Mouse (Mus musculus) myocyte (in vitro differentiated cells): ENCODE data around the gene Cmtm4. TPM values are rescaled to one million over a fixed set of nuclear protein-coding genes. Genes with fewer than 3 reads are reported as not detected.
"Not testable (repeated sequence)": the region's sequence is repeated elsewhere in the genome, so short reads cannot be mapped to it uniquely, and the experiment has no call there.

Experiments used
- H3K27me3 ChIP-seq: one replicate; pipeline ENCODE4 v1.6.1; 2011; ENCODE audit not compliant: control insufficient read depth, insufficient read depth, insufficient read length
- H3K36me3 ChIP-seq: one replicate; pipeline ENCODE4 v1.6.1; 2011; ENCODE audit not compliant: control insufficient read depth, insufficient read depth
- H3K4me2 ChIP-seq: one replicate; pipeline ENCODE4 v1.6.1; 2011; ENCODE audit warnings: low read depth, control low read depth
- H3K4me3 ChIP-seq: one replicate; pipeline ENCODE4 v1.5.1; 2011; ENCODE audit warnings: mild to moderate bottlenecking, control low read depth, moderate library complexity
- H3K79me2 ChIP-seq: one replicate; pipeline ENCODE4 v1.6.1; 2011; ENCODE audit not compliant: control insufficient read depth, insufficient read depth
- H3ac ChIP-seq: one replicate; pipeline ENCODE4 v1.6.1; 2011; ENCODE audit not compliant: control insufficient read depth, insufficient read length
- CEBPB ChIP-seq: IDR thresholded peaks from 2 replicates; pipeline ENCODE4 v1.6.1; 2011; ENCODE audit warnings: mild to moderate bottlenecking, moderate library complexity; ENCODE audit not compliant: poor library complexity, insufficient read depth, severe bottlenecking
- E2F4 ChIP-seq: IDR thresholded peaks from one replicate; pipeline ENCODE4 v1.6.1; 2011; ENCODE audit warnings: mild to moderate bottlenecking, control low read depth, moderate library complexity; ENCODE audit not compliant: insufficient read depth
- MAX ChIP-seq: IDR thresholded peaks from one replicate; pipeline ENCODE4 v1.6.1; 2011; ENCODE audit warnings: low read depth, mild to moderate bottlenecking, control low read depth
- MYOD1 ChIP-seq, 3 experiments: IDR thresholded peaks; one replicate each; pipeline ENCODE4 v1.6.1; 2011; ENCODE audit warnings: control low read depth in 2 of 3, low read depth in 2 of 3, mild to moderate bottlenecking in 2 of 3, moderate library complexity in 1 of 3; ENCODE audit not compliant: insufficient read length in 2 of 3, control insufficient read depth in 1 of 3
- MYOG ChIP-seq, 3 experiments: IDR thresholded peaks; one replicate each; pipeline ENCODE4 v1.6.1; 2011; ENCODE audit warnings: control low read depth in 2 of 3, low read depth in 2 of 3, mild to moderate bottlenecking in 2 of 3; ENCODE audit not compliant: insufficient read length in 2 of 3, control insufficient read depth in 1 of 3, insufficient read depth in 1 of 3
- POLR2A ChIP-seq: IDR thresholded peaks from one replicate; pipeline ENCODE4 v1.6.1; 2011; ENCODE audit warnings: low read depth, mild to moderate bottlenecking, control low read depth, moderate library complexity; ENCODE audit not compliant: insufficient read length
- POLR2AphosphoS2 ChIP-seq: IDR thresholded peaks from one replicate; pipeline ENCODE4 v1.6.1; 2011; ENCODE audit warnings: low read depth, control low read depth; ENCODE audit not compliant: insufficient read length
- REST ChIP-seq: IDR thresholded peaks from one replicate; pipeline ENCODE4 v1.6.1; 2011; ENCODE audit warnings: mild to moderate bottlenecking, control low read depth, moderate library complexity; ENCODE audit not compliant: insufficient read depth, insufficient read length
- SRF ChIP-seq: IDR thresholded peaks from one replicate; pipeline ENCODE4 v1.6.1; 2011; ENCODE audit warnings: low read depth; ENCODE audit not compliant: control insufficient read depth, insufficient read length
- TCF12 ChIP-seq: IDR thresholded peaks from one replicate; pipeline ENCODE4 v1.6.1; 2011; ENCODE audit warnings: mild to moderate bottlenecking, control low read depth; ENCODE audit not compliant: poor library complexity, insufficient read depth, severe bottlenecking
- TCF3 ChIP-seq: IDR thresholded peaks from one replicate; pipeline ENCODE4 v1.6.1; 2011; ENCODE audit warnings: low read depth, control low read depth; ENCODE audit not compliant: insufficient read length
- USF1 ChIP-seq: IDR thresholded peaks from one replicate; pipeline ENCODE4 v1.6.1; 2011; ENCODE audit warnings: low read depth, mild to moderate bottlenecking, control low read depth, moderate library complexity
- polyA plus RNA-seq: library from polyadenylated mRNA; unstranded; fragments of >200 nt; fragmentation: generic; extraction: Trizol; gene quantifications from one replicate; pipeline ENCODE4 v1.2.1, GENCODE M21; 2012; ENCODE audit warnings: missing spikeins

Cmtm4 gene
- polyA plus RNA-seq, 1 experiment = 5.5 TPM

DNA sequence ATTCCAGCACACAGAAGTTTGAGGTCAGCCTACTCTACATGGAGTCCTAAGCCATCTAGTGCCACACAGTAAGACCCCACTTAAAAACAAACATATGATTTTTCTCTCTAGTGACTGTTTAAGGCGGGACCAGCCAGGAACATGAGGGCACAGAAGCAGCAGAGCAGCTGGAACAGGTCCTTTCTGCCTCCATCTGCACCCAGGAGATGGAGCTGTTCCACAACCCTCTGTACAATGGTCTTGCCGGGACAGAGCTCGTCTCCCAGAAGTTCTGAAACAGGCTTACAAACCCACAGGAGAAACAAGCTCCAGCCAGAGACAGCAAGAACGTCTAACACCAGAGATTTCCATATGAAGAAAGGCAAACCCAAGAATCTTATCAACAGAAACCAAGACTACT lies 82.3 kb downstream of the Cmtm4 start:
- TF ChIP-seq REST (no peak), POLR2AphosphoS2 (no peak), TCF3 (no peak), MYOG (IDR thresholded peaks at IDR 0.05; ENCODE audit: control insufficient read depth in 1 of 3, insufficient read depth in 1 of 3, insufficient read length in 2 of 3, low read depth in 2 of 3) (no peak), POLR2A (no peak), CEBPB (no peak), MAX (no peak), USF1 (no peak), TCF12 (no peak), SRF (no peak), MYOD1 (IDR thresholded peaks at IDR 0.05; ENCODE audit: control insufficient read depth in 1 of 3, insufficient read length in 2 of 3, low read depth in 2 of 3) (no peak), E2F4 (no peak)
- Histone ChIP-seq H3K4me2 (no peak overlapping the region), H3K27me3 (peaks cover 17% of the 10 kb centered on the region), H3ac (no peak overlapping the region), H3K79me2 (no peaks in the 10 kb centered on the region), H3K36me3 (no peaks in the 10 kb centered on the region), H3K4me3 (no peak overlapping the region)

DNA sequence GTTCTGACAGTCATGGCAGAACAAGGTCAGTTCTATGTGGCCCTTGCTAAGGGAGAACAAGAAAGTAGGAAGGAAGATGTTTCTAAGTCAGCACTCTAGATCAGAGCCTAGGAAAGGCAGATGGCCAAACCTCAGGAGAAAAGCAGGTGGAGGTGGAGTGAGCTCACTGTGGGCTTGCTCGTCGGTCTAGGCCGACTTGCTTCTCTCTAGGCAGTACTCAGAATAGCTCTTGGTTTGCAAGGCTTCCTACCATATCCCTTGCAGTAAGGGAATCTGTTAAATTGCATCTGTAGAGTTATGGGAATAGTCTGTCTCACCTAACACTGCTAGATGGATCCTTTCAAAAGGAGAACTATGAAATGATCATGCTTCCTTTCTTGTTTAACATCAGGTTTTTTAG lies 83.6 kb downstream of the Cmtm4 start:
- not testable (repeated sequence) for H3ac ChIP-seq, H3K36me3 ChIP-seq, H3K4me3 ChIP-seq, H3K79me2 ChIP-seq, H3K4me2 ChIP-seq
- H3K27me3 ChIP-seq = peaks cover 17% of the 10 kb centered on the region

DNA sequence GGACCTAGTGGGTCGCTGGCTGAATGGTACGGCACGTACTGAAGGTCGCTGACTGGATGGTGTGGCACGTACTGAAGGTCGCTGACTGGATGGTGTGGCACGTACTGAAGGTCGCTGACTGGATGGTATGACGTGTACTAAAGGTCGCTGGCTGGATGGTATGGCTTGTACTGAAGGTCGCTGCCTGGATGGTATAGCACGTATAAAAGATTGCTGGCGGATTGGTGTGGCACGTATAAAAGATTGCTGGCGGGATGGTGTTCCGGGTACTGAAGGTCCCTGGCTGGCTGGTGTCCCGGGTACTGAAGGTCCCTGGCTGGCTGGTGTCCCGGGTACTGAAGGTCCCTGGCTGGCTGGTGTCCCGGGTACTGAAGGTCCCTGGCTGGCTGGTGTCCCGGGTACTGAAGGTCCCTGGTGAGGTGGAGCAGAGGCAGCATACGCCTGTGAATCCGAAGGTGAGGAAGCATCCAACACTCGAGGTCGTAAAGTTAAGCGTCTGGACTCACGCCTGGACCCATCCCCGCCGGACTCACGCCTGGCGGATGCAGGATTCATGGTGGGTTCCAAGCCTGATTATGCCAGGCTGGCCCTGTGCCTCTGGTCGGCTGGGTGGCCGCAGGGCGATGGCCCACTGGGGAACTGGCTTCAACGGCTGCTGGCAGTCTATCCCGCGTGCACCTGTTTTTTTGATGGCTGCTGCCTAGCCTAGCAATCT lies 86.0 kb downstream of the Cmtm4 start, which contains the start of the genes Gm45711 and Cmtm1:
Gene Gm45711, minus strand, starts transcription at position 641 of the 715 bp plus-strand sequence.
Gene Cmtm1, minus strand, starts transcription at position 705 of the 715 bp plus-strand sequence.
- H3K36me3 ChIP-seq, H3K4me3 ChIP-seq, H3K4me2 ChIP-seq, H3ac ChIP-seq, H3K79me2 ChIP-seq: not testable (repeated sequence)
- peaks cover 17% of the 10 kb centered on the region for H3K27me3 ChIP-seq

DNA sequence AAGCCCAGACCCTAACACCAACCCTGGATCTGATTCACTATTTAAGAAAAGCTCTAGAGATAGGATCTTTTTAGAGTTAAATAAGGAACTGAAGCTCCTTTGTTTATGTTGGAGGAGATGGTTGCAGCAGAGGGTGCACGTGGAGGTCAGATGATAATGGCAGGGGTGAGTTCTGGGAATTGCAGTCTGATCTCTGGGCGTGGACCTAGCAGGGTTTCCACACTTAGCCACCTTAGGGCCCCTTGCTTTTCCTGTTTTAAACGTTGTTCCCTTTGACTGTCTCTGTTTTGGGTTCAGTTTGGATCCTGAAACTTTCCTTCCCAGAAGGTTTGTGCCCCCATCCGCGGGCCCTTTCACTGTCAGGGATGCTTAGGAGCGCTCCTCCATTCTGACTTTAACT lies 87.3 kb downstream of the Cmtm4 start:
- H3K36me3 ChIP-seq, H3K4me2 ChIP-seq, H3K4me3 ChIP-seq, H3K79me2 ChIP-seq, H3ac ChIP-seq: not testable (repeated sequence)
- peaks cover 17% of the 10 kb centered on the region for H3K27me3 ChIP-seq

DNA sequence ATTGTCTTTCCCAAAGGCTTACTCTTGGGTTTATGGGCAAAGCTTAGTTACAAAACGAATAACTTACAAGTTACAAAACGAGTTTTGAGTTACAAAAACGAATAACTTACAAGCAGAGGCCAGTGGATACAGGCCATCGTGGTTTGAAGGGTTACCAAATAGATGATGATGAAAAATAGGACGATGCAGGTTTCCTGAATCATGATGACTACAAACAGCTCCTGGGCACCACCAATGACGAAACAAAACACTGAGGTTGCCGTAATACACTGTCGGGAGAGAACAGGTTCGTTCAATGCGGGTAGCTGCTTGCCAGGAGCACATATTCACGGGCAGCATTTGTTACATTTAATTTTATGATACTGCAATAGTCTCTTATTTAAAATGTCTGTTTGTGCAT lies 90.6 kb downstream of the Cmtm4 start:
- Histone ChIP-seq H3K4me2 (no peak overlapping the region), H3ac (no peak overlapping the region)
- TF ChIP-seq POLR2A (no peak), SRF (no peak), POLR2AphosphoS2 (no peak), MYOD1 (IDR thresholded peaks at IDR 0.05; ENCODE audit: control insufficient read depth in 1 of 3, insufficient read length in 2 of 3, low read depth in 2 of 3) (no peak), MYOG (IDR thresholded peaks at IDR 0.05; ENCODE audit: control insufficient read depth in 1 of 3, insufficient read depth in 1 of 3, insufficient read length in 2 of 3, low read depth in 2 of 3) (no peak), TCF12 (no peak), CEBPB (no peak), MAX (no peak), TCF3 (no peak), USF1 (no peak), REST (no peak), E2F4 (no peak)

DNA sequence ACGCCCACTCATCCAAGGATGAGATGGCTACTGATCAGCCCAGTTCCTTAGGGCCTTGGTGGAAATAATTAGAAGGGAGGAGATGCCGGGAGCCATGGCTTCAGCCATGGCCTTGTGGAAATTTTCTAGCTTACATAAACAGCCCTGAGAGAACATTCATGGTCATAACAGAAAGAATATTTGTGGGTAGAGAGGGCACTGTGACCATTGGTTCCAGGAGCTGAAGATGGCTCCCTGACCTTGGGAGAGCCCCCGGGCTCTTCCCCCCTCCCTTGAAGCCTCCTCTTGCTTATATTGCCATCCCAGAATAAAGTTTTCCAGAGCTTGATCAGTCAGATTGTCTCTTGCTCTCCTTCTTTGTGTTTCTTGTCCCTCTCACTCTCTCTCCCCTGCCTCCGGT lies 93.1 kb downstream of the Cmtm4 start:
- not testable (repeated sequence) for H3K4me3 ChIP-seq, H3K36me3 ChIP-seq, H3ac ChIP-seq, H3K4me2 ChIP-seq, H3K79me2 ChIP-seq, H3K27me3 ChIP-seq

More for the DNA sequence above, 90.6 kb downstream of the Cmtm4 start:
- no peak overlapping the region for H3K4me3 ChIP-seq
- no peaks in the 10 kb centered on the region for H3K79me2 ChIP-seq
- H3K27me3 ChIP-seq = peaks cover 9% of the 10 kb centered on the region
- no peaks in the 10 kb centered on the region for H3K36me3 ChIP-seq

DNA sequence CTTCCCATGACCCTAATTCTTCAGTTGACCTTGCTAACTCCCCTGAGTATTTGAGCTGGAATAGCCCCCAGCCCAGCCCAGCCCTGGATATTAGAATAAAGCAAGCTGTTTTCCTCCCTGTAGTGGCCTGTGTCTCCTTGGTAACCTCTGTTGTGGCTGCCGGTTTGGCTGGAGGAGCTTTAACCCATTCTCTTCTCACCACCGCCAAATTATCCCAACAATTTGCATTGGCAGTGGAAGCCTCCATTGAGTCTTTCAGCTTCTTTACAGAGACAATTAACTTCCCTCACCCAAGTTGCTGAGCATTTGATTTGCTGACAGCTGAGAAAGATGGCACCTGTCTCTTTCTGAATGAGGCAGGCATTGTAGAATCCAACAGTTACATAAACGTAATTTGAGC lies 94.0 kb downstream of the Cmtm4 start:
- not testable (repeated sequence) for H3K4me2 ChIP-seq, H3K27me3 ChIP-seq, H3K36me3 ChIP-seq, H3K79me2 ChIP-seq, H3ac ChIP-seq, H3K4me3 ChIP-seq

Other genes with a start within 250 kb of the Cmtm4 start
- 0.34 TPM for gene Bean1, start 225.4 kb downstream of the Cmtm4 start, polyA plus RNA-seq
- 10.3 TPM for gene Tk2, start 147.2 kb downstream of the Cmtm4 start, polyA plus RNA-seq
- 12.2 TPM for gene Cklf, start 144.9 kb downstream of the Cmtm4 start, polyA plus RNA-seq
- not detected for gene Cmtm2a, start 102.6 kb downstream of the Cmtm4 start, polyA plus RNA-seq
- gene Gm45711, start 85.7 kb downstream of the Cmtm4 start, polyA plus RNA-seq = not detected
- gene Cmtm1, start 85.7 kb downstream of the Cmtm4 start, polyA plus RNA-seq = not detected
- gene Gm11020, start 74.2 kb downstream of the Cmtm4 start, polyA plus RNA-seq = not detected
- gene Cmtm2b, start 73.6 kb downstream of the Cmtm4 start, polyA plus RNA-seq = not detected
- gene Cmtm3, start 56.4 kb downstream of the Cmtm4 start, polyA plus RNA-seq = 28.6 TPM
- gene Dync1li2, start 47.2 kb upstream of the Cmtm4 start, polyA plus RNA-seq = 45.0 TPM
- gene Terb1, start 114.1 kb upstream of the Cmtm4 start, polyA plus RNA-seq = not detected
- gene Nae1, start 138.8 kb upstream of the Cmtm4 start, polyA plus RNA-seq = 15.4 TPM
- 0.64 TPM for gene Car7, start 138.9 kb upstream of the Cmtm4 start, polyA plus RNA-seq
- gene Pdp2, start 195.6 kb upstream of the Cmtm4 start, polyA plus RNA-seq = 2.3 TPM
- gene Cdh16, start 228.6 kb upstream of the Cmtm4 start, polyA plus RNA-seq = 0.29 TPM
- 17.9 TPM for gene Rrad, start 235.5 kb upstream of the Cmtm4 start, polyA plus RNA-seq
- 217 TPM for gene Ciao2b, start 246.2 kb upstream of the Cmtm4 start, polyA plus RNA-seq